Mouse (Mus musculus): ENCODE results near the gene Pacsin1. TPM values are rescaled to one million over a fixed set of nuclear protein-coding genes. Genes with fewer than 3 reads are reported as not detected.
A peak's percentile ranks its signal among the peaks of the same experiment; 100 is the strongest.

Gene Pacsin1
- polyA plus RNA-seq, 1 experiment from 2014 or later = 1.4 TPM

DNA sequence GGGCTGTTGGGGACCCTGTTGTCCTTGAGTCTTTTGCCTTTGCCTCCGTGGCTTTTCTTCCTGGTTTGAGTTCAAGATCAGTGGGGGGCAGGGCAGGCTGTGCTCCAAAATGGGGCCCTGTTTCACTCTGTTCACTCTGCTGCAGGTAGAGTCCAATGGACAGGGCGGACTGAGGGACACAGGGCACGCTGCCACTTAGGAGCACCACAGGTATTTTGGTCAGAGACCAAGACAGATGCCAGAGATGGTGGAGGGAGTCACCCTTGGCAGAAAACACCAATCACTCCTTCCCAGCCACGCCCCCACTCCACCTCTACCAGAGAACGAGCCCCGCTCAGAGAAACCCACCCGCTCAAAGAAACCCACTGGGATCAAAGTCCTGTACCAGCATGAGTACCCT is 9.5 kb upstream of the Pacsin1 start:
- TF ChIP-seq CTCF (IDR thresholded peaks at IDR 0.05; ENCODE audit: low read depth) (no peak), EP300 (optimal IDR thresholded peaks at IDR 0.05) (no peak)
- WGBS = 40% methylated on average over 7 of the region's 7 CpGs
- no peaks in the 10 kb centered on the region for H3K36me3 ChIP-seq (ENCODE audit: control insufficient read depth, insufficient read depth, low read length)

DNA sequence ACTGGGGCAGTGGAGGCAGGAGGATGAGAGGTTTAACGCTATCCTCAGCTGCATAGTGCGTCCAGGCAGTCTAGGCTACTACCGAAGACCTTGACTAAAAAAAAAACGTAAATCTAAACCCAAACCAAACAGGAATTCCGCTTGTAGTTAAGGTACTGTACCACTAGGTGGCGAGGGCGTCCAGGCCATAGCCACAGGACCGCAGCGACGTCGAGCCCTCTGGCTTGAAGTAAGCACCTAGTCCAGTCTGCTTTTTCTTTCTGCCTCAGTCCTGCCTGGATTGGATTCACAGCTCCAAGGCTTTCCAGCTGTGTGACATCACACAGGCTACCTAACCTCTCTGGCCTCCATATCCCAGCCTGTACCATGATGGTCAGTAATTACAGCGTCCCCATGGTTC is 5.1 kb upstream of the Pacsin1 start:
- Histone ChIP-seq H3K36me3 (ENCODE audit: control insufficient read depth, insufficient read depth, low read length) (no peaks in the 10 kb centered on the region), H3K9me3 (ENCODE audit: control insufficient read depth, low read length) (no peaks in the 10 kb centered on the region), H3K4me3 (ENCODE audit: low read depth, low read length) (no peak overlapping the region), H3K4me2 (replicated peaks; ENCODE audit: low read depth) (no peak overlapping the region), H3K9ac (ENCODE audit: low read length) (no peak overlapping the region), H3K27me3 (ENCODE audit: control insufficient read depth, insufficient read depth, low read length) (no peaks in the 10 kb centered on the region; the same call in 1 of the 2 replicates), H3K27ac (replicated peaks) (no peak overlapping the region), H3K4me1 (replicated peaks; ENCODE audit: control insufficient read depth, insufficient read depth) (no peaks in the 10 kb centered on the region)
- peak; percentile 86 for TF ChIP-seq CTCF (IDR thresholded peaks at IDR 0.05; ENCODE audit: low read depth)
- TF ChIP-seq EP300 (optimal IDR thresholded peaks at IDR 0.05) = no peak
- ATAC-seq (ENCODE audit: low FRiP score, low TSS enrichment) (peak; percentile 53), DNase-seq (ENCODE audit: low spot score) (peak; percentile 78)
- whole genome bisulfite sequencing = 9% methylated on average over 12 of the region's 12 CpGs

More for the DNA sequence above, 9.5 kb upstream of the Pacsin1 start:
- no peak for ATAC-seq (ENCODE audit: low FRiP score, low TSS enrichment)
- Histone ChIP-seq H3K27me3 (ENCODE audit: control insufficient read depth, insufficient read depth, low read length) (no peaks in the 10 kb centered on the region; the same call in 1 of the 2 replicates), H3K4me3 (ENCODE audit: low read depth, low read length) (no peak overlapping the region), H3K4me2 (replicated peaks; ENCODE audit: low read depth) (no peak overlapping the region), H3K9ac (ENCODE audit: low read length) (no peak overlapping the region), H3K4me1 (replicated peaks; ENCODE audit: control insufficient read depth, insufficient read depth) (no peaks in the 10 kb centered on the region), H3K9me3 (ENCODE audit: control insufficient read depth, low read length) (no peaks in the 10 kb centered on the region), H3K27ac (replicated peaks) (no peak overlapping the region)
- no peak for DNase-seq (ENCODE audit: low spot score)

DNA sequence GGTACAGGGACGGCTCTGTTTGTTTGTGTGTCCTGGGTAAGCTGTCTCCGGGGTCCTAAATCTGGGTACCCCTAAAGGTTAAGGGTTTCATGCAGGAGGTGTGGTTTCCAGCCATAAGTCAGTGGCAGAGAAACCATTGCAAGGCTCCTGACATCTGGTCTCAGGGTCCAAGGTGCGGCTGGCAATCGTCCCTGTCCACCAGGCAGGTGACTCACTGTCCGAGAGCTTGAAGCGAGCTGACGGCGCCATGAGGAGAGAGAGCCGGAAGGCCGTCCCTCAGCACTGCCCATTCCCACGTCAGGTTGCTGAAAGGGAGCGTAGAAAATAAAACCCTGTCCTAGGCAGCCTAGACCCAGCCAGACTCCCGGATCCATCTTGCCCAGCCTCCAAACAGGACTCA is 4.7 kb upstream of the Pacsin1 start:
- Histone ChIP-seq H3K4me2 (replicated peaks; ENCODE audit: low read depth) (no peak overlapping the region), H3K9me3 (ENCODE audit: control insufficient read depth, low read length) (no peaks in the 10 kb centered on the region), H3K27ac (replicated peaks) (no peak overlapping the region), H3K27me3 (ENCODE audit: control insufficient read depth, insufficient read depth, low read length) (peaks cover 2% of the 10 kb centered on the region; the same call in 1 of the 2 replicates), H3K9ac (ENCODE audit: low read length) (no peak overlapping the region), H3K4me3 (ENCODE audit: low read depth, low read length) (no peak overlapping the region), H3K36me3 (ENCODE audit: control insufficient read depth, insufficient read depth, low read length) (no peaks in the 10 kb centered on the region), H3K4me1 (replicated peaks; ENCODE audit: control insufficient read depth, insufficient read depth) (0 out of 2 replicates have a peak, but pooled peaks cover 1% of the 10 kb centered on the region)
- peak; percentile 48 for ATAC-seq (ENCODE audit: low FRiP score, low TSS enrichment)
- no peak for DNase-seq (ENCODE audit: low spot score)
- TF ChIP-seq CTCF (IDR thresholded peaks at IDR 0.05; ENCODE audit: low read depth) = no peak
- TF ChIP-seq EP300 (optimal IDR thresholded peaks at IDR 0.05) = no peak
- 66% methylated on average over 13 of the region's 13 CpGs for WGBS

DNA sequence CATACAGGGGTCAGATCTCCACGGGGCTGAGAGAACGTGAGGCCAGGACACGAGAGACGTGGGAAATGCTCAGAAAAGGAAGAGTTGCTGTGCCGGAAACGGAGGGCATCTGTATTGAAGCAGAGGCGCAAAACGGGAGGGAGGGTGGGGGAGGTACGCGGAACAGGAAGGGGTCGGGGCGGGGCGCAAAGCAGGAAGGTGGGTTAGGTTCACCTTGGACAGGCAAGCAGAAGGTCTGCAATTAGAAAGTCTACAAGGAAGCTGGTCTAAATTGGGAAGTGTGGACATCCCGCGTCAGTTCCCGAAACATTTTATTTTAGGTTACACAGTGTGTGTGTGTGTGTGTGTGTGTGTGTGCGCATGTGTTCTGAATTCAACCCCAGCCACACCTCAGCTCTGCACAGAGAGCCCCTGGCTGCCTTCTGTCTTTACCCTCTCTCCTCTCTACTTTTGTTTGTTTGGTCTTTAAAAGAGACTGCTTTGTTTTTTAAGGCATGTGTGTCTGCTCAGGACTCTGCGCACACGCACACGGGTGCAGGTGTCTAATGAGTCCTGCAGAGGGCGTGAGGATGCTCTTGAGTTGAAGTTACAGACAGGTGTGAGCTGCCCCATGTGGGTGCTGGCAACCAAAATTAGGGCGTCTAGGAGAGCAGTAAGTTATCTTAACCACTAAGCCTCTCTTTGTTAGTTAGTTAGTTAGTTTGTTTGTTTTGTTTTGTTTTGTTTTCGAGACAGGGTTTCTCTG is 3.1 kb upstream of the Pacsin1 start:
- Histone ChIP-seq H3K9ac (ENCODE audit: low read length) (no peak overlapping the region), H3K27ac (replicated peaks) (no peak overlapping the region), H3K4me3 (ENCODE audit: low read depth, low read length) (no peak overlapping the region), H3K4me1 (replicated peaks; ENCODE audit: control insufficient read depth, insufficient read depth) (0 out of 2 replicates have a peak, but pooled peaks cover 2% of the 10 kb centered on the region), H3K27me3 (ENCODE audit: control insufficient read depth, insufficient read depth, low read length) (peaks cover 8% of the 10 kb centered on the region; the same call in 1 of the 2 replicates), H3K36me3 (ENCODE audit: control insufficient read depth, insufficient read depth, low read length) (no peaks in the 10 kb centered on the region), H3K9me3 (ENCODE audit: control insufficient read depth, low read length) (no peaks in the 10 kb centered on the region), H3K4me2 (replicated peaks; ENCODE audit: low read depth) (no peak overlapping the region)
- TF ChIP-seq EP300 (optimal IDR thresholded peaks at IDR 0.05) = no peak
- TF ChIP-seq CTCF (IDR thresholded peaks at IDR 0.05; ENCODE audit: low read depth) = no peak
- DNase-seq (ENCODE audit: low spot score) = no peak
- WGBS = 77% methylated on average over 23 of the region's 23 CpGs
- ATAC-seq (ENCODE audit: low FRiP score, low TSS enrichment) = no peak

DNA sequence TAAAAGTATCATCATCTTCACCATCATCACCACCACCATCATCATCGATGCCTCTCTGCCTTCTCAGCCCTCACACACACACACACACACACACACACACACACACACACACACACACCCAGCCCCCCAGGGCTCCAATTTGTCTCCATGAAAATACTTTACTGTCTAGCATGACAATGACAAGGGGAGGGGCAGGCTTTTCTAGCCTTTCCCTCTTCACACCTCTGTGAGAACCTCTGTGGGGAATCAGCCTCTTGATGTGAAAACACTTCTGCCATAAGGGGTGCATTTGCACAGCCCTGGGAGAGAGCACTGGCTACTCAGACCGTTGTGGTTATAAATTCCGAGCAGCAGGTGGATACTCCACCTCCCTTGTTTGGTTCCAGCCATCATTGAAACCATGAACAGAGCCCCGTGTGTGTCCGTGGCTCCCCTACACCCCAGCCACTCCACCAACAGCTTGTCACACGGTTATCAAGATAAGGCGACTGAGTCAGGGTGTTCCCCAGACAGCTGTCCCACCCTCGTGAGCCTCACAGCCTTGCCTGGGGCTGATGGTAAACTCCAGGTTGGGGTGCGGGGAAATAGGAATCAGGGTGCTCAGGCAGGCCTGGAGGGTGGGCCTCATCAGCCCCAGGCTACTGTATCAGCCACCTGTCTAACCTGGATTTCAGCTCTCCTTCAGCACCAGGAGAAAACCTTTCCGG is 1.9 kb upstream of the Pacsin1 start:
- Histone ChIP-seq H3K9ac (ENCODE audit: low read length) (no peak overlapping the region), H3K36me3 (ENCODE audit: control insufficient read depth, insufficient read depth, low read length) (no peaks in the 10 kb centered on the region), H3K4me2 (replicated peaks; ENCODE audit: low read depth) (no peak overlapping the region), H3K9me3 (ENCODE audit: control insufficient read depth, low read length) (no peaks in the 10 kb centered on the region), H3K27me3 (ENCODE audit: control insufficient read depth, insufficient read depth, low read length) (peaks cover 8% of the 10 kb centered on the region; the same call in 1 of the 2 replicates), H3K27ac (replicated peaks) (no peak overlapping the region), H3K4me1 (replicated peaks; ENCODE audit: control insufficient read depth, insufficient read depth) (0 out of 2 replicates have a peak, but pooled peaks cover 2% of the 10 kb centered on the region), H3K4me3 (ENCODE audit: low read depth, low read length) (no peak overlapping the region)
- DNase-seq (ENCODE audit: low spot score) (no peak), ATAC-seq (ENCODE audit: low FRiP score, low TSS enrichment) (no peak)
- TF ChIP-seq CTCF (IDR thresholded peaks at IDR 0.05; ENCODE audit: low read depth) (no peak), EP300 (optimal IDR thresholded peaks at IDR 0.05) (no peak)
- 51% methylated on average over 10 of the region's 10 CpGs for WGBS

Data from stomach, postnatal 0 days (tissue).